Mouse (Mus musculus) olfactory bulb, adult 2 months (tissue): ENCODE measurements around the gene Sprn.
A peak's percentile ranks its signal among the peaks of the same experiment; 100 is the strongest.

Experiments used
- CTCF ChIP-seq: fragments of 200-500 bp; IDR thresholded peaks from 2 replicates; pipeline ENCODE4 v1.5.1; 2012; ENCODE audit warnings: low read depth, mild to moderate bottlenecking, low read length, moderate library complexity; ENCODE audit not compliant: insufficient read depth
- POLR2A ChIP-seq: fragments of 200-500 bp; IDR thresholded peaks from 2 replicates; pipeline ENCODE4 v1.6.1; 2012; ENCODE audit warnings: mild to moderate bottlenecking, low read depth, low read length, moderate library complexity; ENCODE audit not compliant: insufficient read depth

GRCm38 (mm10) chr7:140137135-140138020 lies 17.3 kb downstream of the Sprn start, which contains the start of gene Mtg1:
- TF ChIP-seq POLR2A (peak; percentile 74), CTCF (no peak)
